Mouse (Mus musculus) megakaryocyte, adult 5-6 weeks (primary cell): ENCODE data around the gene Sec14l1. TPM values are rescaled to one million over a fixed set of nuclear protein-coding genes. Genes with fewer than 3 reads are reported as not detected.

Source experiments
- ATAC-seq: 2 replicates; pipeline ENCODE4 v1.8.0; 2016; ENCODE audit warnings: mild to moderate bottlenecking, inconsistent platforms; ENCODE audit not compliant: poor library complexity, severe bottlenecking
- total RNA-seq, 2 experiments: library from RNA; stranded (forward) in 1 of 2; stranded (reverse) in 1 of 2; fragments of 153-499, 151-499 nt in 1 of 2; fragments of 221-1000, 200-1000 nt in 1 of 2; gene quantifications; 2 replicates each; pipeline versions ENCODE4 v1.2.3 to v1.2.4; 2015 to 2017

Sec14l1 gene
- total RNA-seq, 2 experiments from 2014 or later: 24.3 to 32.3 TPM

GRCm38 (mm10) chr11:117127250-117127837 lies 12.4 kb downstream of the Sec14l1 start:
- ATAC-seq: no peak

DNA sequence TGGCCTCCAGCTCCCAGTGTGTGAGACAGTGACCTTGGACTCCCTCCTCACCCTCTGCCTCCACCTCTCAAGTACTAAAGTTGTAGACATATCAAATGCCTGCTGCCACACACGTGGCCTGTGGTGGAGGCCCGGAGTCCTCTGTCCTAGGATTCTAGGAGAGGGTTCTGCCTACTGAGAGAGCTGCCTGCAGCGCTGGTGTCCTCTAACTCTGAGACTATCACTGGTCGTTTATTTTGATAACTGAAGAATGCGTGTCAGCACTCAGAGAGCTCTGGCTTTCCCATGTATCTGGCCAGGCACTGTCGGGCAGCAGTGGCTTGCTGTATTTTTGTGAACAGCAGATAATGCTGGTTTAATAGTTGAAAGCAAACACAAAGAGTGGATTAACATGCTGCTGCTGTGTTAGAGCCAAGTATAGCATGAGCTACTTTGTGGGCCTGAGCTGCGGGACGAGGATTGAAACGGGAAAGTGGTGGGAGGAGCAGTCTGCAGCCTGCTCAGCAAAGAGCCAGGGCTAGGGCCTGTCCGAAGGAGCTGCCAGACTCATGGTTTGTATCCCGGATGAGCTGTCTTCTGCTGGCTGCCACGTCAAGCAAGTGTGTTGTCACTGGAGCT lies 13.1 kb downstream of the Sec14l1 start:
- ATAC-seq: no peak

DNA sequence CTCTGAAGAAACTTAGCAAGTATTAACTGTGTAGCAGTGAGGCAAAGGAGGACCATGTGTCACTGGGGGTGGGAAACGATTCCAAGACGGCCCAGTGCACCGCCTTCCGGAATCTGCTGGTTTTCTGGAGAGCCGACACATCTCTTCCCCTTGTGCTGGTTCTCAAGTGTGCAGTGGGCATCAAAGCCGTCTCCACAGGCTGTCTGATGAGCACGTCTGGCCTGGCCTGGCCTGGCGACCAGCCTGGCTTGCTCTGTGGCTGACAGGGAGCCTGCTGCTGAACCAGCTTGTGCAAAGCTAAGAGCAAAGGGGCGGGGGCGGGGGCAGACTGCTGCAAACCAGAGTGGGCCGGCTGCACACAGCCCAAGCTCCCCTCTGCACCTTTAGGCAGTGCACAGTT lies 14.5 kb downstream of the Sec14l1 start:
- no peak for ATAC-seq

DNA sequence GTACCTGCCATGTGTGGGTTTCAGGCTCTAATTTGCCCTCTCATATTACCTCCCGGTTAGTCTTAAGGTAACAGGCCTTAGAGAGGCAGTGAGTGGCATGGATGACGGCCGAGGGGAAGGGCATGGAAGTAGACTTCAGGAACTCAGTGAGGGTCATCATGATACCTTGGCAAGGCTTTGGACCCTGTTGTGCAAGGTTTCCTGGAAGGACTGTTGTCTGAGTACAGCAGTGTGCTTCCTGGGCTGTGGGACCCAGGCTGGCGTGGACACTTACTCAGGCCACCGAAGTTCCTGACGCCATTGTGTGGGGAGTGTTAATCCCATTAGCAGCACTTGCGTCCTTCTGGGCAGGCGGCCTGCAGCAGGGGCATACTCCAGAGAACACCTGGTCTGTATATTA lies 15.1 kb downstream of the Sec14l1 start:
- no peak for ATAC-seq

DNA sequence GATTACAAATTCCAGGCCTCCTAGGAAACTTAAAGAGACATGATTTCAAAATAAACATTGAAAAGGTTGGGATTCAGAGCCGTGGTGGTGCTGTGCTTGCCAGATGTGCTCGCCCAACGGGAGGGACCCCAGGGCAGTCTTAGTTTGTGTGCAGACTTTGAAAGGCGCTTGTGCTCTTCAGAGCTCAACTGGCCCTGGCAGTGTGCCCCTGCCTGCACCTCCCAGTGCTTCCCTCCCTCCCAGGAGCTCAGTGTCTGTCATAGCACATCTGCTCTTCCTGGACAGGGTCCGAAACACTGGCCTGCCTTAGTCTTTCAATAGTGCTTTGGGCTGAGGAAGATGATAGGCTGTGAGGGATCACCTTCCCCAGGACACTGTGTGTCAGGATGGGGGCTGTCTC lies 15.9 kb downstream of the Sec14l1 start:
- ATAC-seq: no peak

GRCm38 (mm10) chr11:117131450-117131849 lies 16.5 kb downstream of the Sec14l1 start:
- no peak for ATAC-seq

DNA sequence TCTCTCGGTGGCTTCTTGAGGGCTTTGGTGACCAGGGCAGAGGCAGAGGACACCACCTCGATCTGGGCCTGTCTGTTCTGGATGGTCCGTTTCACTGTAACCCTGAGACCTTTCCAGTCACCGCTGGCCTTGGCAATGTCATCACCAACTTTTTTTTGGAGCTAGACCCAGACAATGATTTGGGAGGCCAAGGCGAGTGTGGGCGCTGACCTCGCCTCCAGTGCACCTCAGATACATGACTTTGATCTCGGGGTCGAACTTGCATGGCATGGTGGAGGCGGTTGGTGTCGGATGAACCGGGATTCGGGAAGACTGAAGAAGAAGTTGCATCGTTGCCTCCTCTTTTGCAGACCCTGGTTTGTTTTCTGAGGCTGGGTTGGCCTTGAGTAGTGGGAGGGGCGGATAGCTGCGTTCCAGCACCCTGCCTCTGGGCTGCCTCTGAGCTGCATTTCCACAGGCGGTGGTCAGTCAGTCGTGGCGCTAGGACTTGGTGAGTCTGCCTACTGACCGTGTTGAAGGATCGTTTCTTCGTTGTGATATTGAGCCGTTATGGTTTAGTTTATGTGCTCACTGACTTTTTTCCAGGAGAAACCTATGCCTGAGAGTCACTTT lies 19.9 kb downstream of the Sec14l1 start:
- no peak for ATAC-seq

DNA sequence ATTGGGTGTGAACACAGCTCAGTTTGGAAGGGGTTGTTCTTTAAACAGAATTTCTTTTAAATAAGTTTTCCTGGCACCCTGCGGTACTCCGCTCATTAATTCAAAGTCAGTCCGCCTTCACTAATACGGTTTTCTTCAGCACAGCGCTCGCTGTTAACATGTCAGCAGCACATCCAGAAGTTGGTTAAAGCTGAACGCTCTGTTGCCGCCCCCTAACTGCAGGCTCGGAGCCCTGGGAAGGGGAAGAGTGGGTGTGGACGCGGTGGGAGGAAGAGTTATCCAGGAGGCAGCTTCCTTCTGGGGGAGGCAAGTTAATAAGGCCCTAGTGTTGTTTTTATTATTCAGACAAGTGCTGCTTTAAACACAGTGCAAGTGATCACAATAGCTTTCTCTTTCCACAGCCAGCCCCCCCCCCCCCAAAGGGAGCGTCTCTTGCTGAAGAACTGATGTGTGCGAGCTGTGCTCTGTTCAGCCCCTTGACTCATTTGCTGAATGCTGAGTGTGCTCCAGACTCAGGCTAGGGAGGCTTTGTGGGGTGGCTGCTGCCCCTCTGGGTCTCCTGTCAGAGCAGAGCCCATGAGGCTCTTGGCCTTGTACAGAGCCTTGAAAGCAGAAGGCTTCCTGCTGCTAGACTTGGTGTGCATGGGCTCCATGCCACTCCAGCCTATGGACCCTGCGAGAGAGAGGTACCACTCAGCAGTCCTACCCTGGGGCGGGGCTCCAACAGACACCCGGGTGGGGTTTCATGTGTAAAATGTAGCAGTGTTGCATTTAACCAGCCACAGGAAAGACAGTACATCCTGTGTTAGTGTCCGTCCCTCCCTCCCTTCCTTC lies 20.7 kb downstream of the Sec14l1 start:
- ATAC-seq: no peak

DNA sequence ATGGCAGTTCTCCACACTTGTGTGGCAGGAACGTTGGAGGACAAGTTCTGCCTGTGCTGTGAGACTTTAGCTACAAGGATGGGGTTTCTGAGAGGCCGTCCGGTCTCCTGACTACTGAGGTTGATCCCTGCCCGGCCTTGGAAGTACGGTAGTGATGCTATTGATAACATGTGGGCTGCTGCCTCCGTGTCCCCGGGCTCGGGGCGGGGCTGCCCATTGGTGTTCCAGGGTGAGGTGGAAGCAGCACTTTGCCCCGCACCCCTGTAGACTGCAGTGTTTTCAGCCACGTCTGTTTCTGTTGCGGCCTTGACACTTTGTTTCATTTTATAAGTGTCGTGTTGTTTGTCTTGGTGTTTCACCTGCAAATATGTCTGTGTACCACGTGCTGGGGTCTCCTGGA lies 21.9 kb downstream of the Sec14l1 start:
- ATAC-seq: no peak

- no peak for ATAC-seq
Observed at GRCm38 (mm10) chr11:117138213-117138761, 23.3 kb downstream of the Sec14l1 start.

DNA sequence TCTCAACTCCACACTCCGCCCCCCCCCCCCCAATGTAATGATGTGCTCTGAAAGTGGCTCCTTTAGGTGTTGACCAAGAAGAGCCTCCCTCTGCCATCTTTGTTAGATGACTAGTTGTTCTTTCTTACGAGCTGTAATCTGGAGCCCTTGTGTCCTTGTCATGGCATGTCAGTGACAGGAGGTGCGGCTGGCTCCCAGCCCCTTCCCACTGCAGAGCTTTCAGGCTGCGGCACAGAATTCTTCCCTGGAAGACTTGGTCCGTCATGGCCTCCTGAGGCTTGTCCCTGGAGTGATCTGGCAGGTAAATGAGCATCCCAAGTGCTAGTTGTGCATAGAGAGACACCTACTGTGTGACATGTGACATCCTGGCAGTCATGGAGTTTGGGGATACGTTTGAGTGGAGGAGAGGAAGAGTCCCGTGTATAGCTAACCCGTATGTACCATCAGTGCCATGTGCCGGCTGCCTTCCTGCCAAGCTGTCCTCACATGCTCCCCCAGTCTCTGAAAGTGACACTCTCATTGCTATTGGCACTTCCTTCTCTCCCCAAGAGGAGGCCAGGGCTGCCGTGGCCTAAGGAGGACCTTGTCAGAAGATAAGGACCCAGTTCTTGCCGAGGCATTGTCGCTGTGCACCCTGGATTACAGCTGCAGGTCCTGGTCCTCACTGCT lies 24.0 kb downstream of the Sec14l1 start:
- no peak for ATAC-seq

DNA sequence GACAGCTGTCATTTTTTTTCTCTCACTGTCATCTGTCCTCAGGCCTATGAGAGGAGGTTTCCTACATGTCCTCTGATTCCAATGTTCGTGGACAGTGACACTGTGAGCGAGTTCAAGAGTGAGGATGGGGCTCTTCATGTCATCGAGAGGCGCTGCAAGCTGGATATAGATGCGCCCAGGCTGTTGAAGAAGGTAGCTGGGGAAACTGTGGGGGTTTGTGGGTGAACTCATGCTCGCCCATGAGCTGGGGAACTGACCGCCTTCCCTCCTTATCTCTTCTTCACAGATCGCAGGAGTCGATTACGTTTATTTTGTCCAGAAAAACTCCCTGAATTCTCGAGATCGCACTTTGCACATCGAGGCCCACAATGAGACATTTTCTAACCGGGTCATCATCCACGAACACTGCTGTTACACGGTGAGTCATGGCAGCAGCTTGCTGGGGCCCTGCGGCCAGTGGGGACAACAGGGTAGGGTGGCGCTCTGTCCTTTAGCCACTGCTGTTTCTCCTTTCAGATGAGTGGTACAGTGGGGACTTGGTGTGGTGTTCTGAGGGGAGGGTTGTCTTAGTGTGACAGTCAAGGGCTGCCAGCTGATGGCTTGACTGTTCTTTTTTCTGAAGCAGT lies 26.5 kb downstream of the Sec14l1 start:
- ATAC-seq: no peak

- no peak for ATAC-seq
Observed at GRCm38 (mm10) chr11:117142507-117142906, 27.5 kb downstream of the Sec14l1 start.

GRCm38 (mm10) chr11:117145451-117146117 lies 30.6 kb downstream of the Sec14l1 start:
- ATAC-seq: no peak

DNA sequence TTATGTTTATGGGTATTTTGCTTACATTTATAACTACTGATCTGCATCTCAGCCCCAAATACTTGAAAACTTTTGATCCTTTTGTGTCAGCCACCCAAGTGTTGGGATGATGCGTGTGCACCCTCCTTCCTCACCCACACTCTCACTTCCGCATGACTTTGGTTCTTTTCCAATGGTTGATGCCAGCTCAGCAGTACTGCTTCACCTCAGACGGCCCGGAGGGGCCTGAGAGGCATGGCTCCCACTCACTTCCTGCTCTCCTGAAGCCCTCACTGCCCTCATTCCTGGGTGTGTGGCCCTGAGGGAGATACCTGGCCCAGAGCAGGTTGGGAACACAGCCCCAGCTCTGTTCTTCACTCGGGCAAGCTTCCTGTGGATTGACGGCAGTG lies 31.1 kb downstream of the Sec14l1 start:
- ATAC-seq: no peak

DNA sequence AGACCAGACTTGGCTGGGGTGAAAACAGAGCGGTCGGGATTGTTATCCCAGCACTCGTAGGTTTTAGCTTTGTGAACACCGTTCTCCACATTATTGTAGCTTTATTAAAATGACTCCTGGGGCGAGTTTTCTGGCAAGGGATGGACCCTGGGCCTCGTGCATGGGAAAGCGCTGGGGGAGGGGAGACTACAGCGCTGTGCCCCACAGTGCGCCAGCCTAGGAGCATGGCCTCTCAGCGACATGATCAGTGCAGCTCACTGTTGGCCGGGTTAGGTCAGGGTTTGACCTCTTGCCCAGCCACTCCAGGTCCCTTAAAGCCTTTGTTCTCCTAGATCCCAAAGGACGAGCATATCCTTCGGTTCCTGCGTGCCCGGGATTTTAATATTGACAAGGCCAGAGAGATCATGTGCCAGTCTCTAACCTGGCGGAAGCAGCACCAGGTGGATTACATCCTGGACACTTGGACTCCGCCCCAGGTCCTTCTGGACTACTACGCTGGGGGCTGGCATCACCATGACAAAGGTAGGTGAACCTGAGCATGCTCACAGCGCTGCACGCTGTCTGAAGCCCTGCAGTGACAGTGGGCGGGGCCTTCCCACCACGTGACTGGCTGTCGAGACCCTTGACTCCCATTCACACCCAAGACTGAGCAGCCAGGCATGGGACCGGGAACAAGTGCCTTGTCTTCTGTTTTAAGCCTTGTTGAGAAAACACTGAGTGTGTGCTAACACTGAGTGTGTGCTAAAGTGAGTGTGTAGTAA lies 32.0 kb downstream of the Sec14l1 start:
- ATAC-seq: no peak

DNA sequence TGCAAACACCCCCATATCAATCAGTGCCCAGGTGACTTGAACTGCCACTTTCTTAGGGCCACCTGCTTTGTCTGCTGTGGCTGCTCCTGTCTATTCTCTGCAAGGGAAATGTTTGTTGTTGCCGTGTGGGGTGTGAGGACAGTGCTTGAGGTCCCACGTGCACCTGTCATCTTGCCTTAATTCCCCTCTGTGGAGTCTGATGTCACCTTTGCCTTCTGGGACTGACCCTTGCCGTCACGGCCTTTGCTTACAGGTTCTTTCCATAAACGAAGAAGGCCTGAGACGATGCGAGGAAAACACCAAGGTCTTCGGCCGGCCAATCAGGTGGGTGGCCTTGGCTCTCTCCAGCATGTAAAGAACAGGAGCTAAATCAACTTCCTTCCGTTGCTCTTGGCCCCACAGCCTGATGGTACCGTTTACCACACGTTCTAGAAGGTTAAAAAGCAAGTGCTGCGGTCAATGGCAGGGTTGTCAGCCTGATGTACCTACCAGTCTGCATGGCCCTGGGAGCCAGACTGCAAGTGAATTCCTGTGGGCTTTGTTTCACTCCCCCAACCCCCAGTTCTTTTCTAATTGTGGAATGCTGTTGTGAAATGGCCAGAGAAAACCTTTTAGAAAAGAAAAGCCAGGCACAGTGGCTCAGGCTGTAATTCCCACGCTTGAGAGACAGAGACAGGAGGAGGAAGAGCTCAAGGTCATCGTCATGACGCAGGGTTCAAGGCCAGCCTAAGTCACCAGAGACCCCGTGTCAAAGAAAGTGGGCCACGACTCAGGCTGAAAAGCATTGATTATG lies 34.1 kb downstream of the Sec14l1 start:
- no peak for ATAC-seq

DNA sequence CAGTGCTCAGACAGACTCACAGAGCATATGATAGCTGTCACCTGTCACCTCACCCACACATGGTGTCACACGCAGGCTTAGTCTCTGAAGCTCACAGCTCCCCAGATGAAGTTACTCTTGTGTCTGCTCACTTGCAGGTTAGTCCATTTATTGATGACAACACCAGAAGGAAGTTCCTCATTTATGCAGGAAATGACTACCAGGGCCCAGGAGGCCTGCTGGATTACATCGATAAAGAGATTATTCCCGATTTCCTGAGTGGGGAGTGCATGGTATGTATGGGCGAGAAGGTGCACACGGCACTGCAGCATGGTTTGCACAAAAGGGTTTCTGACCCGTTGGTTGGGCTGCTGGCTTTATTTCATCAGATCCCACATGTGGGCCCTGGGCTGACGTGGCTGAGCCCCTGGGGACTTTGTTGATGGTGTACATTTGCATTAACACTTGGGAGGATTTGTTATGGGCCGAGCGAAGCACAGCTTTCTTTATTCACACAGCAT lies 35.5 kb downstream of the Sec14l1 start:
- 0 out of 2 replicates have a peak, but pooled peaks have one; percentile 43 for ATAC-seq
